Mouse (Mus musculus) kidney, adult 8-10 months (tissue): Measurements from ENCODE around the gene Ccdc154.
"Not testable (repeated sequence)": the region's sequence is repeated elsewhere in the genome, so short reads cannot be mapped to it uniquely, and the experiment has no call there.

ENCODE experiments used
- DNase-seq, 2 experiments: peaks; one replicate each; pipeline ENCODE4 v3.0.0; 2022

Ccdc154 gene

DNA sequence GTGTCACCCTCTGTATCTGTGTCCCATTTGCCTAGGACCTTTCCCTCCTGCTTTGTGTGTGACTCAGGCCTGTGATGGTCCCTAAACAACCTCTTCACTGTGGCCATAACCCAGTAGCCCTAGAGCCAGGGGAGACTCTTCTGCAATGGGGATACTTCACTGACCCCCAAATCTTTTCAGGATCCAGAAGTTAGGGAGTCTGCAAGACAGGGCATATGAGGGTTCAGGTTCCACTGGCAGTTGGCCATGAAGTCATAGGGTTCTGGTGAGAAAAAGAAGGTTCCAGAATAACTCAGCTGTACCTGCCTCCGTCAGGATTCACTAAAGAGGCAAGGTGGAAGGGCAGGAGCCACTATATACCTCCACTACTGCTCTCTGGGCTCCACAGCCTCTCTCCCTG lies at the start of gene Ccdc154:
Ccdc154 (plus strand) TSS at position 301 of the 400 bp plus-strand sequence.
- no peak for DNase-seq

GRCm38 (mm10) chr17:25114908-25115645 lies 47.2 kb upstream of the Ccdc154 start:
- no peak for DNase-seq

- DNase-seq, result peak; percentile 90 to 92
Measured at GRCm38 (mm10) chr17:25115664-25116432, 46.4 kb upstream of the Ccdc154 start, which contains the start of gene Telo2. Gene Telo2, minus strand, starts transcription at chr17:25115967.

GRCm38 (mm10) chr17:25117263-25117662 lies 45.0 kb upstream of the Ccdc154 start:
- no peak for DNase-seq

DNA sequence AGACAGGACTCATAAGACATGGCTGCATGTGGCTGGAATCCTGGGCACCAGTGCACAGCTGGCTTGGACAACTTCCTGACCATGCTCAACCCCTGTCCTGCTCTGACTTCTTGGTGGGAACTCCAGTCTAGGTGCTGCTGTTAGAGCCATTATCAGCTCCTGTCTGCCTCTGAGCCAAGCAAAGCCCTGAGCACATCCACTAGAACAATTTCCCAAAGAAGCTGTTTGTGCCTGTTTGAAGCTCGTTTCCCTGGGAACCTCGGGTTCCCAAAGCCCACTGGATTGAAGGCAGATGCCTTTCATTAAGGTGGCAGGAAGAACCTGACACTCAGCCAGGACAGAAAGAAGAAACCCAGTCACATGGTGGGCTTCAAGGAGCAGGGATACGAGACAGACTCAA lies 41.9 kb upstream of the Ccdc154 start, which contains the start of gene Ptx4:
Ptx4 (plus strand) TSS at position 355 of the 400 bp plus-strand sequence.
- no peak for DNase-seq

DNA sequence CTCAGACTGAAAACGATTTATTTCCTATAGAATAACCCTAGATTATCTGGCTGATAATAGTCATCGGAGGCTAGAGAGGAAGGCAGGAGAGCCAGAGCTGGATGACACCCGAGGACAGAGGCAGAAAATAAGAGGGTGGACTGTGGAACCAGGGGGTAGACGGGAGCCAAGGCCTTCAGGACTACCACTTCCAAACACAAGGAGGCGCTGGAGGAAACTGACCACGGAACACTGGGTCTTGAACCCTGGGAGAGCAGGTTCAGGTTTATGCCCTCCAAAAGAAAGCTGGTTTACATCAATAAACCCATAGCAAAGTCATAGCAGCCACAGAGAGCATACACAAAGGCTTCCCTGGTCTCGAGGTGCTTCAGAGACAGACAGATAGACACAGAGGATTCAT lies 38.3 kb upstream of the Ccdc154 start:
- DNase-seq, result peak in 1 of 2 experiments; percentile 30

DNA sequence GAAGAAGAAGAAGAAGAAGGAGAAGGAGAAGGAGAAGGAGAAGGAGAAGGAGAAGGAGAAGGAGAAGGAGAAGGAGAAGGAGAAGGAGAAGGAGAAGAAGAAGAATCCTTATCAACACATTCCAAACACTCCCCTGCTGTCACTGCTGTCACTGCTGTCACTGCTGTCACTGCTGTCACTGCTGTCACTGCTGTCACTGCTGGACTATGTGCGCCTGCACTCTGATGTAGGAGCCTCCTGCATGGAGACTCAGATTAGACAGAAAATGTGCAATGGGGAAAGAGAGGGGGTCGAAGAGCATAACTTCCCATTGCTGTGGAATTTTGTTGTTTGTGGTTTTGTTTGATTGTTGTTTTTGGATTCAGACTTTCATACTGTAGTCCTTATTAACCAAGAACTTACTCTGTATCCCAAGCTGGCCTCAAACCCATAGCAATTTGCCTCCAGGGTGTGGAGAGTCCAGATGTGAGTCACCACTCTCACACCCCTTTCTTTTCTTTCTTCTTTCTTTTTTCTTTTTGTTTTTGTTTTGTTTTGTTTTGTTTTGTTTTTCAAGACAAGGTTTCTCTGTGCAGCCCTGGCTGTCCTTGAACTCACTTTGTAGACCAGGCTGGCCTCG lies 36.7 kb upstream of the Ccdc154 start:
- DNase-seq, result not testable (repeated sequence)

DNA sequence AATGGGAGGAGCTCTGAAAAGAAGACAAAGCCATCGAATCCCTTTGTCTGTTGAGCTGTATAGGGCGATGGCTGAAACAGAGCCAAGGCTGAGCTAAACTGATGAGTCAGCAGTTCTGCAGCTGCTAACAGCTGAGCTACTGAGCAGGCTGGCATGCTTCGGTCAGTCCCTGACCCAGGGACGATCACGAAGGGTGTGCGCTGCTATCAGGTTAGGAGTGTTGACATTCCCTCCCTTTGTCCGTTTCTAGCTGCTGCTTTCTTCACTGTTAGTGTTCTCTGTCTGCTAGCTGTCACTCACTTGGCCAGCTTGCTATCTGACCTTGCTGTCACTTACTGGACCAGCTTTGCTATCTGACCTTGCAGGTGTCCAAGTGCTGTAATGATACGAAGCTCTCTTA lies 35.2 kb upstream of the Ccdc154 start:
- no peak for DNase-seq

GRCm38 (mm10) chr17:25127681-25128080 lies 34.6 kb upstream of the Ccdc154 start:
- DNase-seq, result no peak

DNA sequence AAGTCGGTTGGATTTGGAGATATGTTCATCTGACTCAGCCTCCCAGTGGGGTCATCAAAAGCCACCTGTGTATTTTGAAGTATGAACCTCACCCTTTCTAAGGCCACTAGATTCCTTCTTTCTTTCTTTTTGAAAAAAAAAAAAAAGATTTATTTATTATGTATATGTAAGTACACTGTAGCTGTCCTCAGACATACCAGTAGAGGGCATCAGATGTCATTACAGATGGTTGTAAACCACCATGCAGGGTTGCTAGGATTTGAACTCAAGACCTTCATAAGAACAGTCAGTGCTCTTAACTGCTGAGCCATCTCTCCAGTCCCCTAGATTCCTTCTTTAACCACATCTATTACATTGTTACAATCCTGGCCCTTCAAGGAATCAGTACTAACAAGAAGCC lies 32.2 kb upstream of the Ccdc154 start:
- no peak for DNase-seq

- peak; percentile 90 to 95 for DNase-seq
Measured at GRCm38 (mm10) chr17:25133275-25133698, 29.0 kb upstream of the Ccdc154 start, which contains the start of gene Clcn7. Gene Clcn7, plus strand, starts transcription at chr17:25133391.

DNA sequence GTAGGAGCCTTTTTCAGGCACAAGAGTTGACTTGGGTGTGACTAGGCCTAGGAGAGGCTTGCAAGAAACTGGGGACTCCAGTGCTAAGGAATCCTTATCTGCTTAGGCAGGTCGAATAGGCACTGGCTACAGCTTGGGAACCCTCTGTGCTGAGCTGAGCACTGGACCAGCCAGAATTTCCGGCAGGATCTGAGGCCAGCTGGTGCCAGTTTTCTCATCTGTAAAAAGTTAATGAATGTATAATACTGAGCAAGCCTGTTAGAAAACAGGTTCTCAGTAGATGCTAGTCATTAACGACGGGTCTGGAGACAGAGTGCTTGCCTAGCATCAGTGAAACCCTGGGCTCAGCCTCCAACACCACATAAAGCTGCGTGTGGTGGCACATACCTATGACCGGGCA lies 26.6 kb upstream of the Ccdc154 start:
- peak; percentile 51 to 70 for DNase-seq

GRCm38 (mm10) chr17:25138803-25139202 lies 23.5 kb upstream of the Ccdc154 start:
- no peak for DNase-seq

- no peak for DNase-seq
Measured at GRCm38 (mm10) chr17:25139960-25140359, 22.3 kb upstream of the Ccdc154 start.

DNA sequence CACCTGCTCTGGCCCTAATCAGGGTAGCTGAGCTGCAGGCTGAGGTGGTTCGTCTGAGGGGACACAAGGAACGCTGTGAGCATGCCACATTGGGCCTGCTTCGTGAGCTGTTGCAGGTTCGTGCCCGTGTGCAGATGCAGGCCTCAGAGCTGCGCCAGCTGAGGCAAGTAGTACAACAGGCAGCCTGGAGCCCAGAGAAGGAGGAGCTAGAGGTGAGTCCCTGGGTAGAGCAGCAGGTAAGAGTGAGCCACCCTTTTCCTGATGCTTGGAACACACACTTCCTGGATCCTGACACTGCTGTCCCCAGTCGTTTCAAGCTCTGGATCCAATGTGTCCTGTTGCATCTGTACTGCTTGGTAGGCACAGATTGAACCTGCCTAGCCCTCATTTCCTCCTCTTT lies 1.1 kb downstream of the Ccdc154 start:
- no peak for DNase-seq

DNA sequence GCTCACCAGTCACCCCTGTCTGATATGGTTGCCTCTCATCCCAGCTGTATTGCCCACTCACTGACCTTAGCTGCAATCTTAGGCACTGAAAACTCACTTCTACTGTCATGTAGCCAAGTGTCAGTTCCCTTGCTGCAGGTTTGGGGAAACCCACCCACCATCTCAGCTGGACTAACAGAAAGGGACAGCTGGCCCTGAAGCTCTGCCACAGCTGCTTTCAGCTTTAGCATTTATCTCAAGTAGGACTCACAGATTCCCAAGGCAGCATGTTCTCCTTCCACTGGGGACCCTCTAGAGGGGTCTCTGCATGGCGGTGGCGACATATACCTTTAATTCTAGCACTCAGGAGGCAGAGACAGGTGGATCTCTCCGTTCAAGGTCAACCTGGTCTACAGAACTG lies 2.5 kb downstream of the Ccdc154 start:
- no peak for DNase-seq

DNA sequence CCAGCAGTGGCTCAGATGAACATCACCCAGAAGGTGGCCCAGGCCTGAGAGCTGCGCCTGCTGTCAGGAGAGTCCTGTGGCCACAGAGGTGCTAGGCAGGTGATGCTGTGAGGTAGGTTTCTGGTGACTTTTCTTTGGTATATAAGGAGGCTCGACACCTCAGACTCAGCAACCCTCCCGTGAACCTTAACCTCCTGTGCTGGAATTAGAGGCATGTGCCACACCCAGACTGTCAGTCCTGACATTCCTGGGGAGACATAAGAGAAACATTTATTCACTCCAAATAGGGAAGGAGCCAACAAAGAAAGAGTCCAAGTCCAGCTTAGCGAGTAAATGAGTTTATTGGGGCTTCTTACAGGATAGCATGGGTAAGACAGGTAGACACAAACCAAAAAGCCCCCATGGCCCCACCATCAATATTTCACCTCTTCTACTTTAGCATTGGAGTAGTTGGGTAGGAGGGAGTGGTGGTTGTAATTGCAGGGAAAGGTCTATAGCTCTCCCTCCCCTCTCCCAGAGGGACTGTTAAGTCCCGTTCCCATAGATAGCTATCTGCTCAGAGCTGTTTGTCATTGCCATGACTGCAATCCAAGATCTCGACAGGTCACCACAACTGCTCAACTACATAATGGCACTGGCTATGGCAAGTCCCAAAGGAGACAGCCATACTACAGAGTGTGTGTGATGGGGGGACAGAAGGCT lies 3.9 kb downstream of the Ccdc154 start:
- DNase-seq, result no peak

DNA sequence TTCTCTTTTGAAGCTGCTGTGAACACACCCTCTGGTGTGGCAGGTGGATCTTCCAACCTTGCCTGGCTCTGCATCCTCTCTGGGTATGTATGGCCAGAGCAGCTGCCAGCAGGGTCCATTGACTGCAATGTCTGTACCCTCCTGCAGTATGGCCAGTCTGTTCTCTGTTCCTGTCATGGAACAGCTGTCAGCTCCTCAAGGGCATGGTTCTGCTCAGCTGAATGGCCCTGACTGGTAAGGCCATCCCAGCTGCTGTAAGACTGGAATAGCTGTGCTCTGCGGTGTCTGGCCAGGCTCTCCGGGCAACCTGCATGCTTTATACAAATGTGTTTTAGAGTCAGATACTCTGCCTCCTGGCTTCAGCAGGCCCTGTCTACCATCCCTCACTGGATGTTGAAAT lies 7.4 kb downstream of the Ccdc154 start:
- DNase-seq, result no peak

DNA sequence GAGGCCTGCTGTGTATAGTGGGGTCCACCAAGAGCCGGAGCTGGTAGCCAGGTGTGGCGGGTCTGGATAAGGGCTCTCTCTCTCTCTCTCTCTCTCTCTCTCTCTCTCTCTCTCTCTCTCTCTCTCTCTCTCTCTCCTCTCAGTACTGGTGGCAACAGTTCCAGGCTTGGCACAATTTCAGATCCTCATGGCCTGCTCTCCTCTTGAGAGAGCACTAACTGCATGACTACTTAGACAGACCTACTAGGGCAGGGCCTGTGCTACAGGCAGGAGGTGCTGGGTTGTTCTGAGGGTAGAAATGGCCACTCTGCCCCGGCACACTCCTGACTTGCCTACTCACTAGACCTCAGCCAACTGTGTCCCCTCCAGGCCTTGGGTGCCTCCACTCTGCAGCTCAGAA lies 10.3 kb downstream of the Ccdc154 start:
- no peak for DNase-seq

DNA sequence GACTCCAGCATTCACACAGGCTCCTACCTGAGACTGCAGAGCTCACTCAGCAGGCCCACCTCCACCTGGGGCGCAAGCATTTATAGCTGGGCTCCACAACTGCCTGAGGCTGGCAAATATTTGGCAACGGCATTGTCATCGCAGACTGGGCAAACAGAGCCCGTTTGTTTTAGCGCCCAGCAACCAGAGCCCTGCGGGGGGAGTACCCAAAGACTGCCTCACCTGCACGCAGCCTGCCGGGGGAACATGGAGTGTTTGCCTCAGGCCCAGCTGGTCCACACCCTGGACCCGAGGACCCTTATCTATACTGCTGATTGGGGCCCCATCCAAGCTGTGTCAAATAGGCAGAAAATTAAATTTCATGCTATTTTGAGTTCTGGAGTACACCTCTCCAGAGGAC lies 13.2 kb downstream of the Ccdc154 start, which contains the start of gene Gm38655:
Gm38655 (minus strand) TSS at position 61 of the 400 bp plus-strand sequence.
- no peak for DNase-seq

- DNase-seq, result peak in 1 of 2 experiments; percentile 11
Measured at GRCm38 (mm10) chr17:25183232-25183631, 21.0 kb downstream of the Ccdc154 start.

GRCm38 (mm10) chr17:25184129-25184691 lies 21.9 kb downstream of the Ccdc154 start, which contains the start of gene BC003965:
Gene BC003965, plus strand, starts transcription at chr17:25184554.
- peak; percentile 96 to 98 for DNase-seq
